Mouse (Mus musculus) ES-E14 (cell line): ENCODE results near the gene Pde6h.

Experiments used
- MAFK ChIP-seq: IDR thresholded peaks from 2 replicates; pipeline ENCODE4 v1.6.1; 2014; ENCODE audit warnings: mild to moderate bottlenecking, low read depth, low read length, inconsistent platforms; ENCODE audit not compliant: insufficient read depth
- ZC3H11A ChIP-seq: IDR thresholded peaks from 2 replicates; pipeline ENCODE4 v1.6.1; 2012; ENCODE audit warnings: low read depth, mild to moderate bottlenecking, inconsistent platforms, low read length, borderline replicate concordance
- ZNF384 ChIP-seq: IDR thresholded peaks from 2 replicates; pipeline ENCODE4 v1.6.1; 2012; ENCODE audit warnings: low read depth, low read length, inconsistent platforms

GRCm38 (mm10) chr6:136986019-136986418, 62.4 kb downstream of the Pde6h start:
- TF ChIP-seq MAFK (no peak), ZNF384 (no peak), ZC3H11A (no peak)
